ENCODE assay signal across 1 mouse cellular context in the genomic region with DNA sequence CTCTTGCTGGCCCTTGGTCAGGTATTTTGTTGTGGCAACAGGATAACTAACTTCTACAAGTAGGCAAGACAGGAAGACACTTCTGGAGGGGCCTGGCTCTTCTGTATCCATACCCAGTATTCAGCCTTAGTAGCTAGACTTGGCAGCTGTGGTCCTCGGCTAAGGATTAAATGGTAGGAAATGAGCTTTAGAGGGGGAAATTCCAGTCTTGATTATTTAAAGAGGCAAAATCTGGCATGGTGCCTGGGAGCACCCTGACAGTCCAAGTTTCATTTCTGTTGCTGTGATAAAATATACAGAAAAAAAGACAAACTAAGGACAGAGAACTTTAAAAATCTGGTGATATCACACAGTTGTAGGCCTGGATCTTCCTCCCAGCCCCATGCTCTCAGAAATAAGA.
TF ChIP-seq lines count a peak whose summit lies in the region.

No protein-coding gene starts in this region.

TF ChIP-seq in MEL, 35 proteins besides CTCF, POLR2A, EP300 and RAD21:
- TF ChIP-seq ZMIZ1 (IDR thresholded peaks at IDR 0.05; ENCODE audit: low read depth, low read length) (no peak), ETS1 (IDR thresholded peaks at IDR 0.05; ENCODE audit: low read depth, low read length) (0 out of 2 replicates have a peak, but pooled peaks have one; percentile 33)
